In the genomic region with DNA sequence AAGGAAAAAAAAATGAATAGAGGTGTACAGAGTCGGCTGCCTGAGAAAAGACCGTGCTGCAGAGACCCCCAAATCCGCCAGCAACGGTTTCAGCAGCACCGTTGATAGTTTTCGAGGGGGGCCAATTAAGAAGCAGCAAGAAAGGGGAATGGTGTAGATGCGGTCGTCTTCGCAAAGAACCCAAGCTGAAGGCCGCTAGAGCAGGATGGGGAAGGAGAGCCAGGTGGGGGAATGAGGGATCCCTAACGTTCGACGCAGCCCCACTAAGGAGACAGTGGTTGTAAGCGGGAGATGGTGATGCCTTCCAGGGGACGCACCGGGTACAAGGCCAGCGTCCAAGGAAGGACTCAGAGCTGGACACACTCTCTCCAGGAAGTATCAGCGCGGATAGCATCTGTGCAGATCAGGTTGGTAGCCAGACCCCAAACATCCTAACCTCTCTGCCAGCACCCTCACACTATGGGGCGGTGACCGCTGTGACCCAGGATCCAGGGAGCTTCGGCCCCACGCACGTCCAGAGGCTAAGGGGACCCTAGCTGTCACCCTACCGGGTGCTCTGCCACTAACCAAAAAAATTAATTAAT, we compare ENCODE assay signal across 9 mouse cellular contexts. TPM values are rescaled to one million over a fixed set of nuclear protein-coding genes. Genes with fewer than 3 reads are reported as not detected.
A peak's percentile ranks its signal among the peaks of the same experiment; 100 is the strongest.
DNase-seq lines count a peak whose midpoint lies in the region; ATAC-seq lines count a peak whose summit lies in the region.
"Had no signal": no experiment of that assay in that cellular context is flagged by ENCODE, and none has a peak within 500 bp of the region (broad histone marks: within the 10 kb centered on the region; RNA-seq: fewer than 3 reads in every experiment).

No protein-coding gene starts in this region.

- no peak for DNase-seq in kidney, adult 9 months
- peak; percentile 25 to 48 for DNase-seq in cerebellum, postnatal 36 days
- no peak for DNase-seq in gastrocnemius, postnatal 25 days
- no peak for DNase-seq in adrenal gland, adult (ENCODE audit: inconsistent age in 2 of 2, low spot score in 1 of 2)

- no peak for ATAC-seq in kidney, embryonic 16.5 days (ENCODE audit: low FRiP score, low TSS enrichment)
- no peak for ATAC-seq in intestine, embryonic 15.5 days
- ATAC-seq in neural tube, embryonic 14.5 days (ENCODE audit: low read depth) = 0 out of 2 replicates have a peak, but pooled peaks have one; percentile 7
- ATAC-seq in activated CD4-positive, CD25-positive, alpha-beta regulatory T cell, adult 4 months = no peak

- H3K4me3 ChIP-seq in kidney, embryonic 16.5 days (ENCODE audit: low read length) = peak overlapping the region; percentile 45
- peak overlapping the region; percentile 52 for H3K4me3 ChIP-seq in intestine, embryonic 15.5 days (replicated peaks)
- peak overlapping the region; percentile 66 for H3K4me3 ChIP-seq in neural tube, embryonic 14.5 days (ENCODE audit: low read depth, low read length)

- H3K27me3 ChIP-seq in kidney, embryonic 16.5 days (ENCODE audit: insufficient read depth, low read length) = peaks cover 77% of the 10 kb centered on the region
- H3K27me3 ChIP-seq in intestine, embryonic 15.5 days (replicated peaks) = peaks cover 47% of the 10 kb centered on the region
- H3K27me3 ChIP-seq in neural tube, embryonic 14.5 days (ENCODE audit: control insufficient read depth, insufficient read depth, low read length) = peaks cover 17% of the 10 kb centered on the region

- H3K9me3 ChIP-seq in kidney, embryonic 16.5 days (ENCODE audit: low read length) = no peaks in the 10 kb centered on the region
- no peaks in the 10 kb centered on the region for H3K9me3 ChIP-seq in intestine, embryonic 15.5 days
- no peaks in the 10 kb centered on the region for H3K9me3 ChIP-seq in neural tube, embryonic 14.5 days (ENCODE audit: control insufficient read depth, low read length)

- WGBS in kidney, embryonic 16.5 days = 4% methylated on average over 25 of the region's 25 CpGs
- WGBS in intestine, embryonic 15.5 days = 9% methylated on average over 25 of the region's 25 CpGs
- 5% methylated on average over 25 of the region's 25 CpGs for WGBS in neural tube, embryonic 14.5 days

- H3K36me3 ChIP-seq in kidney, embryonic 16.5 days (ENCODE audit: insufficient read depth, low read length) = no peaks in the 10 kb centered on the region
- no peaks in the 10 kb centered on the region for H3K36me3 ChIP-seq in intestine, embryonic 15.5 days
- H3K36me3 ChIP-seq in neural tube, embryonic 14.5 days (ENCODE audit: control insufficient read depth, insufficient read depth, low read length) = no peaks in the 10 kb centered on the region

- no peak overlapping the region for H3K27ac ChIP-seq in kidney, embryonic 16.5 days (ENCODE audit: low read length)
- H3K27ac ChIP-seq in intestine, embryonic 15.5 days = no peak overlapping the region
- H3K27ac ChIP-seq in neural tube, embryonic 14.5 days (ENCODE audit: low read depth, low read length) = peak overlapping the region; percentile 73

- peak overlapping the region; percentile 70 for H3K4me2 ChIP-seq in kidney, embryonic 16.5 days (replicated peaks; ENCODE audit: low read depth, low read length)
- H3K4me2 ChIP-seq in intestine, embryonic 15.5 days (replicated peaks) = peak overlapping the region; percentile 99
- peak overlapping the region; percentile 70 for H3K4me2 ChIP-seq in neural tube, embryonic 14.5 days (ENCODE audit: low read depth, low read length)

- peaks cover 15% of the 10 kb centered on the region for H3K4me1 ChIP-seq in kidney, embryonic 16.5 days (ENCODE audit: insufficient read depth, low read length)
- H3K4me1 ChIP-seq in intestine, embryonic 15.5 days (replicated peaks) = peaks cover 17% of the 10 kb centered on the region
- 0 out of 2 replicates have a peak, but pooled peaks cover 6% of the 10 kb centered on the region for H3K4me1 ChIP-seq in neural tube, embryonic 14.5 days (ENCODE audit: control insufficient read depth, insufficient read depth, low read length)

- H3K9ac ChIP-seq in kidney, embryonic 16.5 days (replicated peaks; ENCODE audit: low read length) = no peak overlapping the region
- no peak overlapping the region; the same call in 1 of the 2 replicates for H3K9ac ChIP-seq in intestine, embryonic 15.5 days
- H3K9ac ChIP-seq in neural tube, embryonic 14.5 days (replicated peaks; ENCODE audit: low read depth, low read length) = peak overlapping the region; percentile 76

RNA-seq across cellular contexts. Expression of a gene that starts 2.7 kb away (rescaled TPM):
- polyA plus RNA-seq in kidney, embryonic 16.5 days (2015; fragmentation: Nextera tagmentation; extraction: Ambion mirVana) = 0.99 and 1.7 TPM in 2 replicates
- 0.85 and 0.88 TPM in 2 replicates for polyA plus RNA-seq in intestine, embryonic 15.5 days (2015; fragmentation: Nextera tagmentation; extraction: Ambion mirVana)
- polyA plus RNA-seq in neural tube, embryonic 14.5 days (2014; fragmentation: Nextera tagmentation; extraction: Ambion mirVana) = 57.8 and 64.5 TPM in 2 replicates
- not detected for total RNA-seq in gastrocnemius, postnatal 25 days (2021)
- polyA plus RNA-seq in activated CD4-positive, CD25-positive, alpha-beta regulatory T cell, adult 4 months (2017; shearing (Covaris generic)) = not detected

RNA-seq across cellular contexts. Expression of a gene that starts 52.6 kb away (rescaled TPM):
- 2.0 and 3.2 TPM in 2 replicates for polyA plus RNA-seq in kidney, embryonic 16.5 days (2015; fragmentation: Nextera tagmentation; extraction: Ambion mirVana)
- 0.15 and 0.28 TPM in 2 replicates for polyA plus RNA-seq in intestine, embryonic 15.5 days (2015; fragmentation: Nextera tagmentation; extraction: Ambion mirVana)
- 0.16 TPM in 1 of 2 replicates, not detected in the other for polyA plus RNA-seq in neural tube, embryonic 14.5 days (2014; fragmentation: Nextera tagmentation; extraction: Ambion mirVana)
- total RNA-seq in gastrocnemius, postnatal 25 days (2021) = not detected
- polyA plus RNA-seq in activated CD4-positive, CD25-positive, alpha-beta regulatory T cell, adult 4 months (2017; shearing (Covaris generic)) = under 1 TPM in 1 of 2 experiments, not detected in 1; 0.12 TPM
- total RNA-seq: layer of hippocampus, postnatal 14 days had no signal

Comparison
In these comparisons a context has a peak if more than half of its experiments do, and no peak if none do; other contexts are left out.
1. DNase-seq: peak in cerebellum, postnatal 36 days (2 of 2); none in kidney, adult 9 months (single experiment), gastrocnemius, postnatal 25 days (single experiment) and adrenal gland, adult (0 of 2).
2. RNA of a gene that starts 2.7 kb away (polyA plus RNA-seq): 57.8 to 64.5 TPM in neural tube, embryonic 14.5 days; 0.99 to 1.7 TPM in kidney, embryonic 16.5 days, 0.85 to 0.88 TPM in intestine, embryonic 15.5 days and not detected in activated CD4-positive, CD25-positive, alpha-beta regulatory T cell, adult 4 months; every median in the first group is over 10 times any median in the second.
3. Peak in every context shown above with its lines, with median percentiles within 50 percentile points of each other: H3K4me2 ChIP-seq and H3K4me3 ChIP-seq.